Mouse (Mus musculus) intestine, embryonic 14.5 days (tissue): ENCODE results near the gene Slc44a1. TPM values are rescaled to one million over a fixed set of nuclear protein-coding genes. Genes with fewer than 3 reads are reported as not detected.

ENCODE experiments used
- ATAC-seq: fragments of 200-750 bp; cut with Nextera tagmentation; replicated peaks from 2 replicates; pipeline ENCODE4 v1.8.0; 2017; ENCODE audit warnings: low read depth, moderate number of reproducible peaks, moderate TSS enrichment, moderate library complexity; ENCODE audit not compliant: low FRiP score, low TSS enrichment
- DNase-seq: peaks from one replicate; pipeline ENCODE4 v3.0.0-alpha.2; 2018; ENCODE audit warnings: low spot score
- H3K27ac ChIP-seq: fragments of 300-500 bp; sonication (generic); 2 replicates; pipeline ENCODE4 v1.5.1; 2014; ENCODE audit warnings: low read depth, mild to moderate bottlenecking, control low read depth
- H3K27me3 ChIP-seq: fragments of 300-500 bp; sonication (generic); replicated peaks from 2 replicates; pipeline ENCODE4 v1.6.1; 2014; ENCODE audit warnings: low read length, control low read depth; ENCODE audit not compliant: control insufficient read depth, insufficient read depth
- H3K36me3 ChIP-seq: fragments of 300-500 bp; sonication (generic); 2 replicates; pipeline ENCODE4 v1.6.1; 2014; ENCODE audit warnings: low read length, control low read depth; ENCODE audit not compliant: control insufficient read depth, insufficient read depth
- H3K4me1 ChIP-seq: fragments of 300-500 bp; sonication (generic); replicated peaks from 2 replicates; pipeline ENCODE4 v1.6.1; 2014; ENCODE audit warnings: low read length, control low read depth, mixed read lengths; ENCODE audit not compliant: control insufficient read depth, insufficient read depth
- H3K4me2 ChIP-seq: fragments of 300-500 bp; sonication (generic); 2 replicates; pipeline ENCODE4 v1.6.1; 2014; ENCODE audit warnings: low read length
- H3K4me3 ChIP-seq: fragments of 300-500 bp; sonication (generic); 2 replicates; pipeline ENCODE4 v1.5.1; 2014; ENCODE audit warnings: low read depth, low read length, control low read depth, mixed read lengths
- H3K9ac ChIP-seq: fragments of 300-500 bp; sonication (generic); 2 replicates; pipeline ENCODE4 v1.6.1; 2014; ENCODE audit warnings: mild to moderate bottlenecking, low read length
- H3K9me3 ChIP-seq: fragments of 300-500 bp; sonication (generic); 2 replicates; pipeline ENCODE4 v1.6.1; 2016; ENCODE audit warnings: low read length, control low read depth; ENCODE audit not compliant: control insufficient read depth
- WGBS: fragments of 180-500 bp; shearing (Covaris S2); extraction: QIAGEN DNeasy Blood & Tissue Kit; methylation state at CpG from one replicate; pipeline ENCODE4 v1.1.7; 2014; 5-methylcytosine and 5-hydroxymethylcytosine counted together
- polyA plus RNA-seq: library from polyadenylated mRNA; unstranded; fragments of >200 nt; fragmentation: Nextera tagmentation; extraction: Ambion mirVana; gene quantifications from 2 replicates; pipeline ENCODE4 v1.2.1, GENCODE M21; 2014

Gene Slc44a1
- polyA plus RNA-seq, 1 experiment from 2014 or later = 75.1 TPM

- H3K4me3 ChIP-seq = no peak overlapping the region
- ATAC-seq (no peak), DNase-seq (no peak)
- H3K36me3 ChIP-seq = no peaks in the 10 kb centered on the region
- H3K9ac ChIP-seq = no peak overlapping the region
- H3K27ac ChIP-seq = no peak overlapping the region
- peaks cover 3% of the 10 kb centered on the region; the same call in 1 of the 2 replicates for H3K4me1 ChIP-seq
- H3K9me3 ChIP-seq = no peaks in the 10 kb centered on the region
- no peaks in the 10 kb centered on the region for H3K27me3 ChIP-seq
- H3K4me2 ChIP-seq = no peak overlapping the region
These were observed 33.3 kb upstream of the Slc44a1 start for GRCm38 (mm10) chr4:53406866-53407265.

- H3K27ac ChIP-seq = no peak overlapping the region
- H3K27me3 ChIP-seq = no peaks in the 10 kb centered on the region
- H3K4me3 ChIP-seq = no peak overlapping the region
- DNase-seq = no peak
- H3K36me3 ChIP-seq = no peaks in the 10 kb centered on the region
- H3K4me1 ChIP-seq = peaks cover 3% of the 10 kb centered on the region; the same call in 1 of the 2 replicates
- no peak overlapping the region for H3K9ac ChIP-seq
- 73% methylated on average over 8 of the region's 8 CpGs for WGBS
- ATAC-seq = no peak
- no peak overlapping the region for H3K4me2 ChIP-seq
- H3K9me3 ChIP-seq = no peaks in the 10 kb centered on the region
These were observed 31.4 kb upstream of the Slc44a1 start for GRCm38 (mm10) chr4:53408821-53409220.

- no peak for DNase-seq
- WGBS = 15% methylated on average over 5 of the region's 5 CpGs
These were observed 30.6 kb upstream of the Slc44a1 start for GRCm38 (mm10) chr4:53409526-53410085.

GRCm38 (mm10) chr4:53410752-53411151, 29.5 kb upstream of the Slc44a1 start:
- DNase-seq (no peak), ATAC-seq (no peak)
- 88% methylated on average over 5 of the region's 5 CpGs for WGBS
- Histone ChIP-seq H3K9ac (no peak overlapping the region), H3K4me2 (no peak overlapping the region), H3K36me3 (no peaks in the 10 kb centered on the region), H3K27me3 (no peaks in the 10 kb centered on the region), H3K27ac (no peak overlapping the region), H3K9me3 (no peaks in the 10 kb centered on the region), H3K4me1 (peaks cover 3% of the 10 kb centered on the region; the same call in 1 of the 2 replicates), H3K4me3 (no peak overlapping the region)

More at GRCm38 (mm10) chr4:53409526-53410085, 30.6 kb upstream of the Slc44a1 start:
- peaks cover 3% of the 10 kb centered on the region; the same call in 1 of the 2 replicates for H3K4me1 ChIP-seq
- H3K4me2 ChIP-seq = no peak overlapping the region
- H3K27me3 ChIP-seq = no peaks in the 10 kb centered on the region
- ATAC-seq = no peak
- no peak overlapping the region for H3K9ac ChIP-seq
- no peaks in the 10 kb centered on the region for H3K36me3 ChIP-seq
- no peaks in the 10 kb centered on the region for H3K9me3 ChIP-seq
- H3K27ac ChIP-seq = no peak overlapping the region
- no peak overlapping the region for H3K4me3 ChIP-seq

- H3K4me3 ChIP-seq = no peak overlapping the region
- no peak overlapping the region for H3K27ac ChIP-seq
- no peak for ATAC-seq
- H3K27me3 ChIP-seq = no peaks in the 10 kb centered on the region
- WGBS = 82% methylated on average over 9 of the region's 9 CpGs
- H3K9me3 ChIP-seq = no peaks in the 10 kb centered on the region
- no peaks in the 10 kb centered on the region for H3K36me3 ChIP-seq
- DNase-seq = no peak
- peaks cover 3% of the 10 kb centered on the region; the same call in 1 of the 2 replicates for H3K4me1 ChIP-seq
- no peak overlapping the region for H3K9ac ChIP-seq
- H3K4me2 ChIP-seq = no peak overlapping the region
These were observed 28.0 kb upstream of the Slc44a1 start for GRCm38 (mm10) chr4:53411958-53412870.

GRCm38 (mm10) chr4:53412991-53413390, 27.2 kb upstream of the Slc44a1 start:
- DNase-seq = no peak
- 79% methylated on average over 6 of the region's 6 CpGs for WGBS
- Histone ChIP-seq H3K9me3 (no peaks in the 10 kb centered on the region), H3K4me3 (no peak overlapping the region), H3K9ac (no peak overlapping the region), H3K4me1 (peaks cover 3% of the 10 kb centered on the region; the same call in 1 of the 2 replicates), H3K27ac (no peak overlapping the region), H3K36me3 (no peaks in the 10 kb centered on the region), H3K27me3 (no peaks in the 10 kb centered on the region), H3K4me2 (no peak overlapping the region)
- ATAC-seq = no peak

GRCm38 (mm10) chr4:53414031-53414797, 26.0 kb upstream of the Slc44a1 start:
- 75% methylated on average over 9 of the region's 9 CpGs for WGBS
- ATAC-seq (no peak), DNase-seq (no peak)
- no peak overlapping the region for H3K9ac ChIP-seq
- peaks cover 3% of the 10 kb centered on the region; the same call in 1 of the 2 replicates for H3K4me1 ChIP-seq
- H3K4me2 ChIP-seq = no peak overlapping the region
- no peaks in the 10 kb centered on the region for H3K9me3 ChIP-seq
- no peak overlapping the region for H3K27ac ChIP-seq
- H3K4me3 ChIP-seq = no peak overlapping the region
- no peaks in the 10 kb centered on the region for H3K36me3 ChIP-seq
- no peaks in the 10 kb centered on the region for H3K27me3 ChIP-seq

GRCm38 (mm10) chr4:53415873-53416637, 24.2 kb upstream of the Slc44a1 start:
- Histone ChIP-seq H3K36me3 (no peaks in the 10 kb centered on the region), H3K4me2 (no peak overlapping the region), H3K27me3 (no peaks in the 10 kb centered on the region), H3K9me3 (no peaks in the 10 kb centered on the region), H3K9ac (no peak overlapping the region), H3K27ac (no peak overlapping the region), H3K4me3 (no peak overlapping the region), H3K4me1 (no peaks in the 10 kb centered on the region)
- 61% methylated on average over 9 of the region's 10 CpGs for WGBS
- ATAC-seq = no peak
- no peak for DNase-seq
